In the genomic region with DNA sequence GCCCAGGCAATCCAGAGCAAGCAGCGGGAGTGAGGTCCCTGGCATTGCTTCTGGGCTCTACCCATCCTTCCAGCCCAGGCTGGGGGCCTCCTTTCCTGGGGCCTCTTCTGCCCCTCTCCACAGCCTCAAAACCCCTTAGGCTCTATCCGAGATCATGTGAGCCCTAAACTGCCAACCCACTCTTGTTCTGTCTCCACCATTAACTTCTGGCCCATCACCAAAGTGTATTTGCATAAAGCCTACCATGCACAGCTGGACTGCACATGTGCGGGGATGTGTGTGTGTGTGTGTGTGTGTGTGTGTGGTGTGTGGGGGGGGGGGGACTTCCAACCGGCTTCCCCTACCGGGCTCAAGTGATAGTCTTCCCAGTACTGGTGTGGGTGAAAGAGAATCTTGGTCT, we compare ENCODE assay signal across 15 mouse cellular contexts. TPM values are rescaled to one million over a fixed set of nuclear protein-coding genes. Genes with fewer than 3 reads are reported as not detected.
DNase-seq lines count a peak whose midpoint lies in the region; ATAC-seq lines count a peak whose summit lies in the region.
"Had no signal": no experiment of that assay in that cellular context is flagged by ENCODE, and none has a peak within 500 bp of the region (broad histone marks: within the 10 kb centered on the region; RNA-seq: fewer than 3 reads in every experiment).

No protein-coding gene starts in this region.

- peak overlapping the region; percentile 8; the same call in 1 of the 2 replicates for H3K27ac ChIP-seq in forebrain, embryonic 10.5 days
- H3K27ac ChIP-seq in forebrain, embryonic 13.5 days: no peak overlapping the region
- peak overlapping the region; percentile 72 for H3K27ac ChIP-seq in liver, embryonic 15.5 days (replicated peaks)
- no peak overlapping the region for H3K27ac ChIP-seq in liver, embryonic 12.5 days
- H3K27ac ChIP-seq in embryonic facial prominence, embryonic 12.5 days: peak overlapping the region; percentile 52
- peak overlapping the region; percentile 77 for H3K27ac ChIP-seq in liver, embryonic 16.5 days (ENCODE audit: low read length)
- H3K27ac ChIP-seq: liver, embryonic 14.5 days had no signal

- no peaks in the 10 kb centered on the region for H3K9me3 ChIP-seq in forebrain, embryonic 10.5 days
- no peaks in the 10 kb centered on the region for H3K9me3 ChIP-seq in forebrain, embryonic 13.5 days (replicated peaks)
- no peaks in the 10 kb centered on the region for H3K9me3 ChIP-seq in liver, embryonic 15.5 days (replicated peaks)
- no peaks in the 10 kb centered on the region for H3K9me3 ChIP-seq in liver, embryonic 12.5 days (replicated peaks)
- H3K9me3 ChIP-seq in embryonic facial prominence, embryonic 12.5 days: no peaks in the 10 kb centered on the region
- no peaks in the 10 kb centered on the region for H3K9me3 ChIP-seq in liver, embryonic 16.5 days (replicated peaks; ENCODE audit: control insufficient read depth, low read length)
- H3K9me3 ChIP-seq: G1E; megakaryocyte, embryonic 14.5 days had no signal

- H3K4me1 ChIP-seq in forebrain, embryonic 10.5 days: peaks cover 39% of the 10 kb centered on the region
- peaks cover 12% of the 10 kb centered on the region for H3K4me1 ChIP-seq in forebrain, embryonic 13.5 days
- H3K4me1 ChIP-seq in liver, embryonic 15.5 days (replicated peaks): peaks cover 33% of the 10 kb centered on the region
- no peaks in the 10 kb centered on the region for H3K4me1 ChIP-seq in liver, embryonic 12.5 days
- H3K4me1 ChIP-seq in embryonic facial prominence, embryonic 12.5 days: peaks cover 14% of the 10 kb centered on the region
- no peaks in the 10 kb centered on the region; the same call in none of the 2 replicates for H3K4me1 ChIP-seq in liver, embryonic 16.5 days (ENCODE audit: control insufficient read depth, low read depth, low read length)

- no peaks in the 10 kb centered on the region for H3K36me3 ChIP-seq in forebrain, embryonic 10.5 days (replicated peaks)
- H3K36me3 ChIP-seq in forebrain, embryonic 13.5 days (ENCODE audit: poor library complexity, severe bottlenecking): no peaks in the 10 kb centered on the region
- H3K36me3 ChIP-seq in liver, embryonic 15.5 days (replicated peaks): no peaks in the 10 kb centered on the region
- no peaks in the 10 kb centered on the region for H3K36me3 ChIP-seq in liver, embryonic 12.5 days
- H3K36me3 ChIP-seq in embryonic facial prominence, embryonic 12.5 days: no peaks in the 10 kb centered on the region
- H3K36me3 ChIP-seq in liver, embryonic 16.5 days (ENCODE audit: control insufficient read depth, insufficient read depth): no peaks in the 10 kb centered on the region
- H3K36me3 ChIP-seq: G1E had no signal

- WGBS in forebrain, embryonic 10.5 days: 66% methylated on average over 5 of the region's 5 CpGs
- WGBS in forebrain, embryonic 13.5 days: 65% methylated on average over 5 of the region's 5 CpGs
- 65% methylated on average over 5 of the region's 5 CpGs for WGBS in liver, embryonic 15.5 days (ENCODE audit: insufficient replicate concordance)
- WGBS in liver, embryonic 12.5 days (ENCODE audit: insufficient replicate concordance): 65% methylated on average over 5 of the region's 5 CpGs
- 44% methylated on average over 5 of the region's 5 CpGs for WGBS in embryonic facial prominence, embryonic 12.5 days
- 59% methylated on average over 5 of the region's 5 CpGs for WGBS in liver, embryonic 16.5 days (ENCODE audit: insufficient replicate concordance)

- no peak overlapping the region for H3K4me3 ChIP-seq in forebrain, embryonic 10.5 days
- no peak overlapping the region for H3K4me3 ChIP-seq in forebrain, embryonic 13.5 days
- no peak overlapping the region for H3K4me3 ChIP-seq in liver, embryonic 15.5 days (replicated peaks)
- no peak overlapping the region for H3K4me3 ChIP-seq in liver, embryonic 12.5 days
- H3K4me3 ChIP-seq in embryonic facial prominence, embryonic 12.5 days: no peak overlapping the region
- no peak overlapping the region for H3K4me3 ChIP-seq in liver, embryonic 16.5 days (ENCODE audit: low read depth, low read length)
- H3K4me3 ChIP-seq: megakaryocyte, embryonic 14.5 days had no signal

- no peak for ATAC-seq in forebrain, embryonic 13.5 days
- no peak for ATAC-seq in liver, embryonic 15.5 days (ENCODE audit: insufficient read depth)
- ATAC-seq in liver, embryonic 12.5 days: no peak
- peak; percentile 58; the same call in 1 of the 2 replicates for ATAC-seq in embryonic facial prominence, embryonic 12.5 days (ENCODE audit: insufficient number of reproducible peaks, insufficient read depth, low FRiP score, low TSS enrichment)
- ATAC-seq in liver, embryonic 16.5 days (ENCODE audit: low read depth): no peak

- no peaks in the 10 kb centered on the region for H3K27me3 ChIP-seq in forebrain, embryonic 10.5 days (ENCODE audit: poor library complexity, severe bottlenecking)
- H3K27me3 ChIP-seq in forebrain, embryonic 13.5 days: no peaks in the 10 kb centered on the region
- H3K27me3 ChIP-seq in liver, embryonic 15.5 days: peaks cover 59% of the 10 kb centered on the region
- peaks cover 54% of the 10 kb centered on the region for H3K27me3 ChIP-seq in liver, embryonic 12.5 days (replicated peaks)
- no peaks in the 10 kb centered on the region for H3K27me3 ChIP-seq in embryonic facial prominence, embryonic 12.5 days
- H3K27me3 ChIP-seq in liver, embryonic 16.5 days (ENCODE audit: control insufficient read depth, insufficient read depth, low read depth, low read length): peaks cover under 1% of the 10 kb centered on the region; the same call in 1 of the 2 replicates

- H3K4me2 ChIP-seq in forebrain, embryonic 13.5 days: no peak overlapping the region
- H3K4me2 ChIP-seq in liver, embryonic 15.5 days: no peak overlapping the region
- H3K4me2 ChIP-seq in liver, embryonic 12.5 days: no peak overlapping the region
- H3K4me2 ChIP-seq in embryonic facial prominence, embryonic 12.5 days (replicated peaks): no peak overlapping the region
- H3K4me2 ChIP-seq in liver, embryonic 16.5 days (ENCODE audit: low read depth, low read length): no peak overlapping the region

- H3K9ac ChIP-seq in forebrain, embryonic 13.5 days: no peak overlapping the region
- H3K9ac ChIP-seq in liver, embryonic 15.5 days: no peak overlapping the region
- H3K9ac ChIP-seq in liver, embryonic 12.5 days: no peak overlapping the region
- no peak overlapping the region for H3K9ac ChIP-seq in embryonic facial prominence, embryonic 12.5 days
- no peak overlapping the region for H3K9ac ChIP-seq in liver, embryonic 16.5 days (ENCODE audit: low read depth, low read length)
- H3K9ac ChIP-seq: liver, embryonic 14.5 days had no signal

- DNase-seq in forebrain, embryonic 10.5 days (ENCODE audit: extremely low spot score, low spot score): no peak
- DNase-seq in cerebellum, adult 11-12 months: no peak
- no peak for DNase-seq in frontal cortex, postnatal 14 days (ENCODE audit: low spot score in 2 of 2)
- DNase-seq: cerebellum, postnatal 10 days; heart, adult 18-20 months; heart, postnatal 14 days; right cerebral cortex, postnatal 4 days had no signal

RNA-seq across cellular contexts. Expression of a gene that starts 22.2 kb away (rescaled TPM):
- 20.3 and 20.7 TPM in 2 replicates for polyA plus RNA-seq in forebrain, embryonic 10.5 days (2016; fragmentation: Nextera tagmentation; extraction: Ambion mirVana)
- 10.5 and 11.2 TPM in 2 replicates for polyA plus RNA-seq in forebrain, embryonic 13.5 days (2015; fragmentation: Nextera tagmentation; extraction: Ambion mirVana)
- polyA plus RNA-seq in liver, embryonic 15.5 days (2015; fragmentation: Nextera tagmentation; extraction: Ambion mirVana): 9.7 and 12.0 TPM in 2 replicates
- 5.1 and 6.5 TPM in 2 replicates for polyA plus RNA-seq in liver, embryonic 12.5 days (2016; fragmentation: Nextera tagmentation; extraction: Ambion mirVana)
- 23.0 and 23.7 TPM in 2 replicates for polyA plus RNA-seq in embryonic facial prominence, embryonic 12.5 days (2016; fragmentation: Nextera tagmentation; extraction: Ambion mirVana)
- polyA plus RNA-seq in liver, embryonic 16.5 days (2015; fragmentation: Nextera tagmentation; extraction: Ambion mirVana): 11.9 and 15.5 TPM in 2 replicates
- polyA plus RNA-seq: G1E had no signal

Comparison
In these comparisons a context has a peak if more than half of its experiments do, and no peak if none do; other contexts are left out.
1. H3K27ac ChIP-seq: peak in forebrain, embryonic 10.5 days (single experiment), liver, embryonic 15.5 days (single experiment), embryonic facial prominence, embryonic 12.5 days (single experiment) and liver, embryonic 16.5 days (single experiment); none in forebrain, embryonic 13.5 days (single experiment) and liver, embryonic 12.5 days (single experiment).